Mouse (Mus musculus) gastrocnemius, postnatal 14 days (tissue): ENCODE measurements around the gene Cfap77. TPM values are rescaled to one million over a fixed set of nuclear protein-coding genes. Genes with fewer than 3 reads are reported as not detected.

Experiments
- total RNA-seq, 2 experiments: library from RNA; stranded (reverse); gene quantifications; 2 replicates each; pipeline ENCODE4 v1.2.3; 2021

Gene Cfap77
- total RNA-seq, 2 experiments from 2014 or later = not detected

Other genes starting within 250 kb of the Cfap77 start
- 10 to 100 TPM; 12.9 to 13.7 TPM for gene Gtf3c4, start 214.7 kb downstream of the Cfap77 start, total RNA-seq
- 1 to 10 TPM; 2.7 to 4.5 TPM for gene Ddx31, start 214.7 kb downstream of the Cfap77 start, total RNA-seq
- not detected for gene Barhl1, start 138.4 kb downstream of the Cfap77 start, total RNA-seq
- 1 to 10 TPM; 3.2 to 3.5 TPM for gene Ttf1, start 5.2 kb upstream of the Cfap77 start, total RNA-seq
- 10 to 100 TPM; 19.2 to 24.1 TPM for gene Setx, start 69.1 kb upstream of the Cfap77 start, total RNA-seq
- gene Ntng2, start 197.9 kb upstream of the Cfap77 start, total RNA-seq = 10 to 100 TPM; 24.2 to 28.2 TPM